Mouse (Mus musculus) MEL-GATA-1-ER (cell line): ENCODE results near the gene Prss23.

Experiments used
- DNase-seq: peaks from one replicate; pipeline ENCODE4 v3.0.0-alpha.2; 2012; ENCODE audit warnings: low read depth; ENCODE audit errors: extremely low read depth

Gene Prss23

GRCm38 (mm10) chr7:89526731-89527429, at the start of gene Prss23:
Gene Prss23, minus strand, starts transcription at chr7:89527187.
- no peak for DNase-seq

GRCm38 (mm10) chr7:89576127-89576526, 49.1 kb upstream of the Prss23 start:
- DNase-seq: no peak

- no peak for DNase-seq
These were observed 37.6 kb upstream of the Prss23 start for GRCm38 (mm10) chr7:89564569-89564968.

- no peak for DNase-seq
These were observed 36.5 kb upstream of the Prss23 start for GRCm38 (mm10) chr7:89563501-89563900.

- DNase-seq: no peak
These were observed 35.2 kb upstream of the Prss23 start for GRCm38 (mm10) chr7:89562140-89562539.

- no peak for DNase-seq
These were observed 34.0 kb upstream of the Prss23 start for GRCm38 (mm10) chr7:89560939-89561338.

- no peak for DNase-seq
These were observed 32.6 kb upstream of the Prss23 start for GRCm38 (mm10) chr7:89559633-89560032.

- DNase-seq: no peak
These were observed 32.1 kb upstream of the Prss23 start for GRCm38 (mm10) chr7:89559105-89559504.

- DNase-seq: no peak
These were observed 31.6 kb upstream of the Prss23 start for GRCm38 (mm10) chr7:89558446-89559039.

- no peak for DNase-seq
These were observed 30.1 kb upstream of the Prss23 start for GRCm38 (mm10) chr7:89557056-89557455.

GRCm38 (mm10) chr7:89556652-89557051, 29.7 kb upstream of the Prss23 start:
- no peak for DNase-seq

- DNase-seq: no peak
These were observed 28.2 kb upstream of the Prss23 start for GRCm38 (mm10) chr7:89555170-89555569.

GRCm38 (mm10) chr7:89554068-89554467, 27.1 kb upstream of the Prss23 start:
- no peak for DNase-seq

- DNase-seq: no peak
These were observed 14.0 kb upstream of the Prss23 start for GRCm38 (mm10) chr7:89540976-89541375.

- no peak for DNase-seq
These were observed 12.4 kb upstream of the Prss23 start for GRCm38 (mm10) chr7:89539391-89539790.

- no peak for DNase-seq
These were observed 456 bp upstream of the Prss23 start for GRCm38 (mm10) chr7:89527430-89527856.

GRCm38 (mm10) chr7:89523816-89524215, 3.2 kb downstream of the Prss23 start:
- no peak for DNase-seq

GRCm38 (mm10) chr7:89522170-89522569, 4.8 kb downstream of the Prss23 start:
- DNase-seq: no peak

GRCm38 (mm10) chr7:89517460-89518390, 9.3 kb downstream of the Prss23 start:
- DNase-seq: no peak

GRCm38 (mm10) chr7:89516551-89517459, 10.2 kb downstream of the Prss23 start:
- DNase-seq: no peak

- no peak for DNase-seq
These were observed 15.0 kb downstream of the Prss23 start for GRCm38 (mm10) chr7:89511921-89512514.
